Mouse (Mus musculus) liver, adult 2 months (tissue): ENCODE measurements around the gene Cic. TPM values are rescaled to one million over a fixed set of nuclear protein-coding genes. Genes with fewer than 3 reads are reported as not detected.

Experiments
- DNase-seq: peaks from one replicate; pipeline ENCODE4 v3.0.0-alpha.2; 2011; ENCODE audit warnings: low read depth, low spot score; ENCODE audit errors: extremely low read depth
- H3K27ac ChIP-seq: fragments of 200-500 bp; replicated peaks from 2 replicates; pipeline ENCODE4 v1.5.1; 2012; ENCODE audit warnings: low read depth, mild to moderate bottlenecking, control low read depth, inconsistent platforms, low read length; ENCODE audit not compliant: insufficient read depth
- H3K27me3 ChIP-seq: fragments of 200-500 bp; 2 replicates; pipeline ENCODE4 v1.6.1; 2012; ENCODE audit warnings: mild to moderate bottlenecking, moderate library complexity, low read length, inconsistent platforms; ENCODE audit not compliant: control insufficient read depth, insufficient read depth
- H3K36me3 ChIP-seq: fragments of 200-500 bp; 2 replicates; pipeline ENCODE4 v1.6.1; 2012; ENCODE audit warnings: low read length, inconsistent platforms; ENCODE audit not compliant: control insufficient read depth, insufficient read depth
- H3K4me1 ChIP-seq: fragments of 200-500 bp; 2 replicates; pipeline ENCODE4 v1.6.1; 2011; ENCODE audit warnings: low read length; ENCODE audit not compliant: control insufficient read depth, insufficient read depth
- H3K4me3 ChIP-seq: fragments of 200-500 bp; 2 replicates; pipeline ENCODE4 v1.5.1; 2011; ENCODE audit warnings: low read depth, mild to moderate bottlenecking, control low read depth, low read length, moderate library complexity; ENCODE audit not compliant: insufficient read depth
- H3K79me2 ChIP-seq: fragments of 200-500 bp; 2 replicates; pipeline ENCODE4 v1.6.1; 2012; ENCODE audit warnings: inconsistent platforms, mild to moderate bottlenecking, low read length, moderate library complexity; ENCODE audit not compliant: control insufficient read depth, insufficient read depth
- H3K9ac ChIP-seq: fragments of 200-500 bp; 2 replicates; pipeline ENCODE4 v1.6.1; 2012; ENCODE audit warnings: low read depth, mild to moderate bottlenecking, control low read depth, inconsistent platforms, low read length
- CTCF ChIP-seq: fragments of 200-500 bp; IDR thresholded peaks from 2 replicates; pipeline ENCODE4 v1.5.1; 2011; ENCODE audit warnings: low read depth, low read length, control low read depth
- POLR2A ChIP-seq: fragments of 200-500 bp; IDR thresholded peaks from 2 replicates; pipeline ENCODE4 v1.6.1; 2011; ENCODE audit warnings: low read length, control low read depth; ENCODE audit not compliant: insufficient read depth; ENCODE audit errors: extremely low read depth
- WGBS: fragments of 180-500 bp; shearing (Covaris S2); methylation state at CpG from one replicate; pipeline ENCODE4 v1.1.7; 2018; 5-methylcytosine and 5-hydroxymethylcytosine counted together
- polyA plus RNA-seq: library from polyadenylated mRNA; depleted of rRNA; stranded (reverse); fragments of >200 nt; gene quantifications from 2 replicates; pipeline ENCODE4 v1.2.3, GENCODE M21; 2012
- total RNA-seq: library from RNA; depleted of rRNA; stranded (reverse); fragments of >200 nt; gene quantifications from 2 replicates; pipeline ENCODE4 v1.2.3, GENCODE M21; 2014

Cic gene
- total and polyA plus RNA-seq, 2 experiments = 5.3 to 23.3 TPM

DNA sequence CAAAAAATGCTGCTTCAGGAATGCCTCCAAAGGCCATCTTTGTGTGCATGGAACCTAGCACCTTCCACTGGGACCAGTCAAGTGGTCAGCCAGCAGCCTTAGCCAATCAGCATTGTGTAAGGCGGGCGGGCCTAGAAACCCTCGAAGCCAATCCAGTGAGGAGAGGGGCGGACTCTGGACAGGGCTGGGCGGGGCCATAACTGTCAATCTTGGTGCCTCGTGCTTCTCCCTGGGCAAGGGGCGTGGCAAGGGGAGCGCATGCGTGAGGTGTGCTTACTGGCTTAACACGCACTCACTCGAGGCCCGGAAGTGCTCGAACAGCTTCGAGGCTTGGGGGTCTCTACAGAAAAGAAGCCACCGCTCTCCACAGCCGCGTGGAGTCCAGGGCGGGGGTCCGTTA is 33.6 kb downstream of the Cic start, which contains the start of gene Prr19:
Gene Prr19 (plus strand): TSS at position 349 of the 400 bp plus-strand sequence.
- no peak for TF ChIP-seq CTCF
- TF ChIP-seq POLR2A = no peak
- DNase-seq = no peak
- Histone ChIP-seq H3K4me3 (no peak within 1 kb of the TSS), H3K36me3 (no peaks in the 10 kb centered on the region), H3K27me3 (peaks cover 2% of the 10 kb centered on the region; the same call in 1 of the 2 replicates), H3K4me1 (peaks cover 3% of the 10 kb centered on the region), H3K79me2 (no peaks in the 10 kb centered on the region), H3K27ac (no peak within 1 kb of the TSS), H3K9ac (no peak within 1 kb of the TSS)
- 72% methylated on average over 19 of the region's 19 CpGs for WGBS

DNA sequence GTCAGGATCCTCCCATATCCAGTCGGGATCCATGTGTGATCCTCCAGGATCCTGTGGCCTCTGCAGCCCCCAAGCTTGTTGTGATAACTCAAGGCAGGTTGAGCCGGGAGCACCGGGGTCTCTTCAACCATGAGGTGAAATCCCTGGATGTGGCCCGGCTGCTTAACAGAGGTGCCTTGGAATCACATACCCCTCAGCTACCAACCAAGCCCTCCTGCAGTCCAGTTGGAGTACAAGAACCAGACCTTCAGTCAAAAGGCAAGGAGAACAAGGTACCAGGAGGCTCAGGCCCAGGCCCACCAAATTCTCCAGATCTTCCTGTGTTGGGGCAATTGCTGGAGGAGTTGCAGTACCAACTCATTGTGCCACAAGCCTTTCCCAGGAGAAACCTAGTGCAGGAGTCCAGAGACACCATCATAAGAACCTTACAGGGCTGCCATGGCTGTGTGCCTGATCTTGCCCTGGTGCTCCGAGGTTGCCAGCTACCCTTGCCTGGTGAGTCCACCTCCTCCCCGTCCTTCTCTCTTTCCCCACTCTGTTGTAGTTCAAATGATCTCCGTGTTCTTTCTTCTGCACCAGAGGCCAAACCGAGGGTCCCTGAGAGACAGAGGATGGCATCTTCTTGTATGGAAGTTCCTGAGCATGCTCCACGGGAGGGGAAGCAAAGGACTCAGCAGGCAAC is 35.6 kb downstream of the Cic start:
- TF ChIP-seq CTCF = no peak
- TF ChIP-seq POLR2A = no peak
- no peak for DNase-seq
- Histone ChIP-seq H3K9ac (no peak overlapping the region), H3K4me1 (no peaks in the 10 kb centered on the region; the same call in 1 of the 2 replicates), H3K27me3 (peaks cover 4% of the 10 kb centered on the region; the same call in 1 of the 2 replicates), H3K4me3 (no peak overlapping the region), H3K27ac (no peak overlapping the region), H3K79me2 (no peaks in the 10 kb centered on the region), H3K36me3 (no peaks in the 10 kb centered on the region)
- WGBS = 69% methylated on average over 9 of the region's 9 CpGs

DNA sequence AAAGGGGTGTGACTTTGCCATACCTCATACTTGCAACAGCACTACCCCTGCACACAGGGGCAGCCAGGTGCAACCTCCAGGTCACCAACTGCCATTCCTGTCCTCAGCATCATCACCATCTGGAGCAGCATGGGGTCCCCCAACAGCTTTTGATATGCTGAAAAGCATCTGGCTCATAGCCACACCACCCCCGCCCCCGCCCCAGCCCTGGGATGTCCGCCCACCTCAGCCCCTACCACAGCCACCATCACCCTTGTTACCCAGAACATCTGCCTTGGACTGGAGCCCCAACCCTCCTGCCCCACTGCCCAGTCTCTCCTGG is 36.1 kb downstream of the Cic start:
- WGBS = 88% methylated on average over 3 of the region's 3 CpGs
- no peak for DNase-seq
- Histone ChIP-seq H3K4me3 (no peak overlapping the region), H3K4me1 (no peaks in the 10 kb centered on the region; the same call in 1 of the 2 replicates), H3K36me3 (no peaks in the 10 kb centered on the region), H3K79me2 (no peaks in the 10 kb centered on the region), H3K27me3 (peaks cover 4% of the 10 kb centered on the region; the same call in 1 of the 2 replicates), H3K9ac (no peak overlapping the region), H3K27ac (no peak overlapping the region)
- TF ChIP-seq CTCF (no peak), POLR2A (no peak)

DNA sequence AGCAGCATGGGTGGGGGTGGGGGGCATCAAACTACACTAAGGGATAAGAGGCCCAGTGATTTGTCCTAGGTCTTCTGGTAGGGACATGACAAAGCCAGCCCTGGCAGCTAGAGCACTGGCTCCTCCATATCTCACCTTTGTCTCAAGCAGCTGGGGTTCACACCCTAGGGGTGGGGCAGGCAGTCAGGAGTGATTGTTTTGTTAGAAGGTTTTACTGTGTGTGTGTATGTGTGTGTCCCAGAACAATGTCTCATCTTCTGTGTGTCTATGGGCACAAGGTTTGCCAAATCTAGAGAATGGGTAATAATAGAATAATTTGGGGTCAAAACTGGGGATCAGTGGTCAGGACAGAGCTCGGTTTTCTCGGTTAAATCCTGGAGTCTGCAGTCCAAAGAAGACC is 38.0 kb downstream of the Cic start:
- H3K27ac ChIP-seq = no peak overlapping the region
- DNase-seq = no peak
- H3K27me3 ChIP-seq = peaks cover 4% of the 10 kb centered on the region; the same call in 1 of the 2 replicates
- H3K4me1 ChIP-seq = no peaks in the 10 kb centered on the region; the same call in 1 of the 2 replicates
- no peak overlapping the region for H3K9ac ChIP-seq
- H3K36me3 ChIP-seq = no peaks in the 10 kb centered on the region
- no peak for TF ChIP-seq POLR2A
- no peak for TF ChIP-seq CTCF
- WGBS = 0% methylated on average over 2 of the region's 2 CpGs
- H3K4me3 ChIP-seq = no peak overlapping the region
- no peaks in the 10 kb centered on the region for H3K79me2 ChIP-seq

DNA sequence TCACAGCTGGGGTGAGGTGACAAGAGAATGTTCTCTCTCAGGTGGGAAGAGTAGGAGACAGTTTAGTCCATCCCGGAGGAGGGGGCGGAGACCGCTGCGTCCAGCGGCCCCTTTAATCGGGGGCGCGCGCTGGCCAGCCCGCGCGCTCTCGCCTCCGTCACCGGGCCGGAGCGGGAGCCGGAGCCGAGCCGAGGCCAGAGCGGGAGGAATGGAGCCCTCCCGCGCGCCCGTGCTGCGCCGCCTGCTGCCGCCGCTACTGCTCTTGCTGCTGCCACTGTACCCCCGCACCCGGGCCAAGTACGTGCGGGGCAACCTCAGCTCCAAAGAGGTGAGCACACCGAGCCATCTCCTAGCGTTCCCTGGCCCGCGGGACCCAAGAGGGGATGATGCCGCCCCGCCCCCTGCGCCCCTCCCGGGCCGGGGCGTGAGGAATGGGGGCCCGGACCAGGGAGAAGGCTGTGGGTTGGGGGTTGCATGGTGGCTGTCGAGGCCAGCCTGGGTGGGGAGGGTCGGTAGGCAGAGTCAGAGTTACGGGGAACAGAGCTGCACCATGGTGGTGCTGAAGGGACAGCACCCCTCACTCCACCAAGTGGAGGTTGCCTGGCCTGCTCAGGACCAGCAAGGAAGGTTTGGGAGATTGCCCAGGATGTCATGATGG is 38.6 kb downstream of the Cic start, which contains the start of gene Tmem145:
Gene Tmem145 (plus strand): TSS at position 151 of the 658 bp plus-strand sequence.
- 2% methylated on average over 46 of the region's 47 CpGs for WGBS
- no peak within 1 kb of the TSS for H3K27ac ChIP-seq
- H3K4me1 ChIP-seq = no peaks in the 10 kb centered on the region; the same call in 1 of the 2 replicates
- DNase-seq = no peak
- peaks cover 4% of the 10 kb centered on the region for H3K27me3 ChIP-seq
- no peaks in the 10 kb centered on the region for H3K36me3 ChIP-seq
- H3K79me2 ChIP-seq = no peaks in the 10 kb centered on the region
- no peak within 1 kb of the TSS for H3K9ac ChIP-seq
- peak within 1 kb of the TSS; percentile 52; the same call in 1 of the 2 replicates for H3K4me3 ChIP-seq
- TF ChIP-seq CTCF = 0 out of 2 replicates have a peak, but pooled peaks have one; percentile 2
- TF ChIP-seq POLR2A = no peak

DNA sequence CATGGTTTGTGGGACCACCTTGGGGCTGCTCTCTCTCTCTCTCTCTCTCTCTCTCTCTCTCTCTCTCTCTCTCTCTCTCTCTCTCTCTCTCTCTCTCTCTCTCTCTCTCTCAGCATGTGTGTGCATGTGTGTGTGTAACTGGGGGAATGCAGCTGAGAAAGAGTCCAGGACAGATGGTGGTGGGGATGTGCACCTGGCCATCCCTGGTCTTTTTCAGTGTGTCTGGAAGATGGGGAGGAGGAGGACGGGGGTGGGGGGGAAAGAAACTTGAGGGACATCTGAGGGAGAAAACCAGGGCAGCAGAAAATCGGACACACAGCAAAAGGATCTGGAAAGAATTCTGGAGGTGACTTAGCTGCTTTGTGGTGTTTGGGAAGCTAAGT is 39.1 kb downstream of the Cic start:
- no peak for DNase-seq
- TF ChIP-seq CTCF (no peak), POLR2A (no peak)

More for the DNA sequence above, 39.1 kb downstream of the Cic start:
- no peak overlapping the region for H3K9ac ChIP-seq
- H3K36me3 ChIP-seq = no peaks in the 10 kb centered on the region
- H3K79me2 ChIP-seq = no peaks in the 10 kb centered on the region
- no peak overlapping the region for H3K27ac ChIP-seq
- H3K4me3 ChIP-seq = no peak overlapping the region
- peaks cover 5% of the 10 kb centered on the region for H3K27me3 ChIP-seq
- 47% methylated on average over 2 of the region's 2 CpGs for WGBS
- no peaks in the 10 kb centered on the region; the same call in 1 of the 2 replicates for H3K4me1 ChIP-seq
